Mouse (Mus musculus) liver, embryonic 15.5 days (tissue): ENCODE data around the gene Dnaja3. TPM values are rescaled to one million over a fixed set of nuclear protein-coding genes. Genes with fewer than 3 reads are reported as not detected.

Experiments
- ATAC-seq: fragments of 200-750 bp; cut with Nextera tagmentation; 2 replicates; pipeline ENCODE4 v1.8.0; 2017; ENCODE audit warnings: moderate number of reproducible peaks, mild to moderate bottlenecking, moderate library complexity; ENCODE audit not compliant: insufficient read depth
- H3K27ac ChIP-seq: fragments of 300-500 bp; sonication (generic); replicated peaks from 2 replicates; pipeline ENCODE4 v1.5.1; 2015; ENCODE audit warnings: mild to moderate bottlenecking, inconsistent platforms
- H3K27me3 ChIP-seq: fragments of 300-500 bp; sonication (generic); 2 replicates; pipeline ENCODE4 v1.6.1; 2015; ENCODE audit warnings: mild to moderate bottlenecking, inconsistent platforms
- H3K36me3 ChIP-seq: fragments of 300-500 bp; sonication (generic); replicated peaks from 2 replicates; pipeline ENCODE4 v1.6.1; 2015; ENCODE audit warnings: moderate library complexity, mild to moderate bottlenecking, inconsistent platforms
- H3K4me1 ChIP-seq: fragments of 300-500 bp; sonication (generic); replicated peaks from 2 replicates; pipeline ENCODE4 v1.6.1; 2015; ENCODE audit warnings: inconsistent platforms
- H3K4me2 ChIP-seq: fragments of 300-500 bp; sonication (generic); 2 replicates; pipeline ENCODE4 v1.6.1; 2015; ENCODE audit warnings: moderate library complexity, mild to moderate bottlenecking, inconsistent platforms
- H3K4me3 ChIP-seq: fragments of 300-500 bp; sonication (generic); replicated peaks from 2 replicates; pipeline ENCODE4 v1.5.1; 2015; ENCODE audit warnings: mild to moderate bottlenecking, inconsistent platforms
- H3K9ac ChIP-seq: fragments of 300-500 bp; sonication (generic); 2 replicates; pipeline ENCODE4 v1.6.1; 2015; ENCODE audit warnings: moderate library complexity, mild to moderate bottlenecking, inconsistent platforms
- H3K9me3 ChIP-seq: fragments of 300-500 bp; sonication (generic); replicated peaks from 2 replicates; pipeline ENCODE4 v1.6.1; 2016; ENCODE audit warnings: inconsistent platforms
- WGBS: fragments of 180-500 bp; shearing (Covaris S2); methylation state at CpG from one replicate; pipeline ENCODE4 v1.1.7; 2015; ENCODE audit warnings: mixed read lengths; ENCODE audit not compliant: insufficient replicate concordance; 5-methylcytosine and 5-hydroxymethylcytosine counted together
- polyA plus RNA-seq: library from polyadenylated mRNA; unstranded; fragments of >200 nt; fragmentation: Nextera tagmentation; extraction: Ambion mirVana; gene quantifications from 2 replicates; pipeline ENCODE4 v1.2.1, GENCODE M21; 2015

The Dnaja3 gene
- 45.7 and 50.1 TPM in 2 replicates for polyA plus RNA-seq

DNA sequence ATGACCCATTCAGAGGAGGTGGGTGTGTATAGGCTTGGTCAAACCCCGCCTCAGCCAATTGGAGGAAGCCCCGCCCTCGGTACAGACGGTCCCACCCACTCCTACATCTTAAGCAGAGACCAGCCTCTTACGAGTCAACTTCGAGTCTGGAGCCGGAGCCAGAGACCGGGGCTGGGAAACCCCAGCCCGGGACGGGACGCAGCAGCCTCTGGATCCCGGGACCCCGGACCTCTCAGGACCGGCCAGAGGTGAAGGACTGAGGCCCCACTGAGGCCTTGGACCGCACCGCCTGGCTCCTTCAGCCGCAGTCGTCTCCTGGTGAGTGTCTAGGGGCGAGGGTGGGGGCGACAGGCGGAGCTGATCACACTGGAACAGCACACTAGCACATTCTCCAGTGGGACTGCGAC lies at the start of gene Dnaja3, which contains the start of gene Vasn:
Gene Dnaja3 (plus strand): TSS at position 159 of the 407 bp plus-strand sequence.
Gene Vasn (plus strand): TSS at position 111 of the 407 bp plus-strand sequence.
- H3K36me3 ChIP-seq, result peaks cover 14% of the 10 kb centered on the region
- peaks cover 43% of the 10 kb centered on the region for H3K4me1 ChIP-seq
- H3K27me3 ChIP-seq, result no peaks in the 10 kb centered on the region
- peak within 1 kb of the TSS; percentile 94 for H3K4me2 ChIP-seq
- peak within 1 kb of the TSS; percentile 54 for H3K9ac ChIP-seq
- H3K4me3 ChIP-seq, result peak within 1 kb of the TSS; percentile 61
- no peaks in the 10 kb centered on the region for H3K9me3 ChIP-seq
- H3K27ac ChIP-seq, result peak within 1 kb of the TSS; percentile 75
- peak; percentile 91 for ATAC-seq
- under 1% methylated on average over 22 of the region's 22 CpGs for WGBS

DNA sequence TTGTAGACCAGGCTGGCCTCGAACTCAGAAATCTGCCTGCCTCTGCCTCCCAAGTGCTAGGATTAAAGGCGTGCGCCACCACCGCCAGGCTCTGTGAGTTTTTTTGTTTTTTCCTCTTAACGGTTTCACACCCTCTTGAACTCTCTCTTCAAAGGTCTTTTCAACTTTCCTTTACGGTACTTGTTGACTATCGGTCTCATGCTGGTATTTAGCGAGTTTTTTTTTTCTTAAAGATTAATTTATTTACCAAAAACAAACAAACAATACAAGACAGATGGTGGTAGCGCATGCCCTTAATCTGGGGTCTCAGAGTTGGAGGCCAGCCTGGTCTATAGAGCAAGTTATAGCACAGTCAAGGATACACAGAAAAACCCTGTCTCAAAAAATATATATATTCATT lies 49.6 kb upstream of the Dnaja3 start:
- Histone ChIP-seq H3K4me3 (no peak overlapping the region), H3K9me3 (no peaks in the 10 kb centered on the region), H3K4me1 (peaks cover 42% of the 10 kb centered on the region), H3K9ac (no peak overlapping the region), H3K4me2 (no peak overlapping the region), H3K36me3 (0 out of 2 replicates have a peak, but pooled peaks cover 4% of the 10 kb centered on the region), H3K27me3 (peaks cover 41% of the 10 kb centered on the region), H3K27ac (no peak overlapping the region)
- 83% methylated on average over 9 of the region's 9 CpGs for WGBS
- ATAC-seq, result no peak

DNA sequence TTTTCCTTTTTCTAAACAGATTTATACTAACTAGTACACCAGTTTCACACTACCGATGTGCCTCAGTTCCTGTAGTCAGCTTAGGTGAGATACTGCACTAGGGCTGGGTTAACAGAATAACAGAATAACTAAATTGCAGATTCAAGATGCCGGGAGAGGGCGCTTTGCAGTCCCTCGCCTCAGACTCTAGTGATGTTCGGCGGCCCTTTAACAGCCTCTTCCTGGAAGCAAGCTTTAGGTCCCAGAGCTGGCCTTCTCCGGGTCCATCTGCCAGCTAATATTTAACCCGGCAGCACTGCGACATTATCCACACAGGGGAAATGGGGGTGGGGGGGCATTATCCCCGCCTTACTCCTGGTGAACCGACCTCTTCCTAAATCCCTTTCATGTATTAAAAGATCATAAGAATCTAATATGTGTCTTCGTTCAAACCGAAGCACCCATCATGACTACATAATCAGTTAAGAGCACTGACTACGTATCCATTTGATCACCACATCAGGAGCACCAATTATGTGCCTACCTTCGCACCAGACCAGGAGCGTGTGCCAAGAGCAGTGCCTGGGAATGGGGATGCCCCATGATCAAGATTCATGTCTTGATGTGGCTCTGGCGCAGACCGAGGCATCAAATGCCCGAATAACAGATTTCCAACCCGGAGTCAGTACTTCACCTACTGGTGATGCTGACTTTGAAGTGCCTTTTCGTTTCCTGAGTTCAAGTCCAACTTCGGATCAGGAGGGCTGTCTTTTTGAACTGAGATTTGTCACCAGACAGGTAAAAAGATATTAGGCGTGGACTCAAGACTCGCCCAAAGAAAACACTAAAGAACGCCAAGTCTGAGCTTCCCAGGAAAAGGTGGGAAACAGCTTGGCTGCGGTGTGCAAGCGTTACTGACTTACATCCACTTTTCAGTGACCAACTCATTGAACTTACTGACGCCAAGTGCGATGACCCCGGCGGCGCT lies 46.6 kb upstream of the Dnaja3 start:
- Histone ChIP-seq H3K4me1 (peaks cover 33% of the 10 kb centered on the region), H3K4me2 (peak overlapping the region; percentile 69), H3K27me3 (peaks cover 69% of the 10 kb centered on the region), H3K9ac (no peak overlapping the region), H3K4me3 (peak overlapping the region; percentile 60), H3K27ac (peak overlapping the region; percentile 42), H3K36me3 (0 out of 2 replicates have a peak, but pooled peaks cover 4% of the 10 kb centered on the region), H3K9me3 (no peaks in the 10 kb centered on the region)
- 24% methylated on average over 32 of the region's 32 CpGs for WGBS
- peak; percentile 17; the same call in 1 of the 2 replicates for ATAC-seq

DNA sequence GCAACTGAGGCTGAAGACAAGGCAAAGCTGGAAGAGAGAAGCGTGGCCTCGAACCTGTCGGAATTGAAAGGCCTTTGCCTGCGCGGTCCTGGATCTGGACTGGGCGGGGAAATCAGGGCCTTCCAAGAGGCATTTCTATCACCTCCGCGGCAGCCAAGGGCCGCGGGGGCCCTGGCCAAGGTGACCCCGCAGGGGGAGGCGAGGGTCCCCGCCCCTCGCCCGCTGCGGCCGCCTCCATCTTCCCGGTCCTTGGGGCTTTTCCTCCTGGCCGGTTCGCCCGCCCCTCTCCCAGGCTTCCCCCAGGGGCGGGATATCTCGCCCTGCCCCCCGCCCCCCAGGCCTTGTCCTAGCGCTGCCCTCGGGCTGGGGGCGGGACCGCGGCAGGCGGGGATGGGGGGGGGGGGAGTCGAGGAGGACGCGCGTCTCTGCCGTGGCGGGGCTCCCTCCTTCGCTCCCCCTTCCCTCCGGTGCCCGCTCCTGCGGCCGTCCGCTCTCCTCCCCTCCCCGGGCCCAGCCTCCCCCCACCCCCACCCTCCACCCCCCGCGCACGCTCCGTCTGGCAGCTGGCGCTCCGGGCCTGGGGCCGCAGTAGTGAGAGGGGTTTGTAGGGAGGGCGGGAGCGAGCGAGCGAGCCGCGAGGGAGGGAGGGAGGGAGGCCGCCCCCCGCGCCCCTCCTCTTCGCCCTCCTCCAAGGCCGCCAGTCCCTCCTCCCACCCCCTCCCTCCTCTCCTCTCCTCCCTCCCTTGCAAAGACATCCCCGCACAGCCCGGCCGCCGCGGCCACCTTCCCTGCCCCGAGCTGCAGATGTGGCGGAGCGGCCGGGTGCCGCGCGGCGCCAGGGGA lies 45.6 kb upstream of the Dnaja3 start, which contains the start of gene Glis2:
Gene Glis2 (plus strand): TSS at position 743 of the 843 bp plus-strand sequence.
- 3% methylated on average over 38 of the region's 74 CpGs for WGBS

DNA sequence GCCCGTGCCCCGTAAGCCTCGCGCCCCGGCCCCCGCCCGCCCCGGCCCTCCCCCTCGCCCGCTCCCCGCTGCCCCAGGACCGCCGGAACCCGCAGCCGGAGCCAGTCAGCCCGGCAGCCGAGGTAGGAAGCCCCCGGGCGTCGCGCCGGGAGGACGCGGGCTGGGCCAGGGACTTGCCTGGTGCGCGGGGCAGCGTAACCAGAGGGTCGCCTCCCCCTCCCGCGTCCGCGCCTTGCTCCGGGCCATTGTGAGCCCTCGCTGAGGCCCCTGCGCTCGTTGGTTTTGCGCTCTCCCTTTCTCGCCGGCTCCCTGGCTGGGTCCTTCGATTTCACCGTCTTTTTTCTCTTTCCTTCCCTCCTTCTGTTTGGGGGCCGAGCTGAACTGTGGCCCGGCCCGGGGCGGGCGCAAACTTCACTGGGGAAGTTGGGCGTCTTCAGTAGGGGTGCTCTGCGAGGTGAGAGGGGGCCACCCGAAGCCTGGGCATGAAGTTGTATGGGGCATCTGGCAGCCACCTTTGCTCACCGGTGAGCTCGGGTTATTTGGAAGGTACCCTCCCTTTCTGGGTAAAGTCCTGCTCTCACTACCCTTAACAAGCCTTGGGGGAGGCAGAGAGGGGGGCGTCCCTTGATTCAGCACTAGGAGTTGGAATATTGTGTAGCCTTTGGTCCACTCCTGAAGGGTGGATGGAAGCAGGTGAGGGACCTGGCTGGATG lies 44.8 kb upstream of the Dnaja3 start:
- Histone ChIP-seq H3K4me2 (peak overlapping the region; percentile 69), H3K4me1 (peaks cover 40% of the 10 kb centered on the region), H3K9me3 (no peaks in the 10 kb centered on the region), H3K36me3 (0 out of 2 replicates have a peak, but pooled peaks cover 4% of the 10 kb centered on the region), H3K27me3 (peaks cover 69% of the 10 kb centered on the region), H3K27ac (peak overlapping the region; percentile 51; the same call in 1 of the 2 replicates), H3K4me3 (peak overlapping the region; percentile 60), H3K9ac (peak overlapping the region; percentile 45)
- no peak for ATAC-seq
- 1% methylated on average over 51 of the region's 52 CpGs for WGBS

More for the DNA sequence above, 45.6 kb upstream of the Dnaja3 start, which contains the start of gene Glis2:
- Histone ChIP-seq H3K4me2 (peak within 1 kb of the TSS; percentile 69), H3K27me3 (peaks cover 69% of the 10 kb centered on the region), H3K27ac (peak within 1 kb of the TSS; percentile 51), H3K4me3 (peak within 1 kb of the TSS; percentile 60), H3K9me3 (no peaks in the 10 kb centered on the region), H3K4me1 (peaks cover 39% of the 10 kb centered on the region), H3K9ac (peak within 1 kb of the TSS; percentile 45), H3K36me3 (0 out of 2 replicates have a peak, but pooled peaks cover 4% of the 10 kb centered on the region)
- ATAC-seq, result peak; percentile 69

DNA sequence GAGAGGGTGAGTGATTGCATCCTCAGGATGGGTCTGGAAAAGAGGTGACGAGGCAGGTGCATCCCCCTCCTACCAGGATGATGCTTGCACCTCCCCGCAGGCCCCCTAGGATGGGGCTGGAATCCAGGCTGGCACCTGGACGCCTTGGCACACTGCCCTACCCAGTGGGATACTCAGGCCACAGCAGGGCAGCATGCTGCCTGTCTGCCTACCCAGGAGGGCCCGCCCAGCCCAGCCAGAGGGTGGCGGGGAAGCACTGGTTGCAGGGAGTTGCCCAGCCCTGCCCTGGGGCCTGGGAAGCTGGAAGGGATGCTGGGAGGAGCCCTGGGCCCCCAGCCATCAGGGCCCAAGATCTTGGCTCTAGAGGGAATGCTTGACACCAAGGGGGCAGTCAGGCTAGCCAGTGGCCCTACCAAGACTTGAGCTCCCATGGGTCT lies 44.2 kb upstream of the Dnaja3 start:
- H3K4me3 ChIP-seq, result peak overlapping the region; percentile 60
- H3K27me3 ChIP-seq, result peaks cover 69% of the 10 kb centered on the region
- peak overlapping the region; percentile 69 for H3K4me2 ChIP-seq
- H3K9ac ChIP-seq, result no peak overlapping the region
- no peaks in the 10 kb centered on the region for H3K9me3 ChIP-seq
- WGBS, result 30% methylated on average over 5 of the region's 5 CpGs
- no peak overlapping the region for H3K27ac ChIP-seq
- H3K4me1 ChIP-seq, result peaks cover 45% of the 10 kb centered on the region
- 0 out of 2 replicates have a peak, but pooled peaks cover 2% of the 10 kb centered on the region for H3K36me3 ChIP-seq
- no peak; the same call in 1 of the 2 replicates for ATAC-seq

DNA sequence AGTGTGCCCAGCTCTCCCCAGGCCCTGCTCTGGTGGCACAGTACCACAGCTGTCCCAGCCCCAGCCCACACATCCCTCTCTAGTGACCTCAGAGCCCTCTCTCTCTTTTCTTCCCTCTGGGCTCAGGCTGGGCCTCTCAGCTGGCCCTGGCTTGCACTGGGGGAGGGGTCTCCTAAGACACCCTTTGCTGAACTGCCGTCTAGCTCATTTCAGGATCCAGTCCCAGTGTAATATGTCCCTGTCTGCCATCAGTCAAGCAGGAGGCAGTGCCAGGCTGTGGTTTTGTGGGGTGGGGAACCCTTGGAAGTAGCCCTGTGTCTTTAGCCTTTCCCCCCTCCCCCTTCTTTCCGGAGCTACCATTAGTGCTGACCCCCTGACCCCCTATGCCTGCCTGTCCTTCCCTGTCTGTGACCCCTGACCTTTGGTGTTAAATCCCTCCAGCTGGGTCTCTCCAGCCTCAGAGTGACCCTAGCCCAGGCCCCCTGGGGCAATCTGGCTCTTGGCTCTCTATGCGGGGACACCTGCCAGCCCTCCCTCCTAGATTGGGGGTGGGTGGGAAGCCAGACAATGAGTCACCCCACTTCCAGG lies 43.6 kb upstream of the Dnaja3 start:
- H3K9ac ChIP-seq, result 0 out of 2 replicates have a peak overlapping the region, but pooled peaks have one; percentile 8

DNA sequence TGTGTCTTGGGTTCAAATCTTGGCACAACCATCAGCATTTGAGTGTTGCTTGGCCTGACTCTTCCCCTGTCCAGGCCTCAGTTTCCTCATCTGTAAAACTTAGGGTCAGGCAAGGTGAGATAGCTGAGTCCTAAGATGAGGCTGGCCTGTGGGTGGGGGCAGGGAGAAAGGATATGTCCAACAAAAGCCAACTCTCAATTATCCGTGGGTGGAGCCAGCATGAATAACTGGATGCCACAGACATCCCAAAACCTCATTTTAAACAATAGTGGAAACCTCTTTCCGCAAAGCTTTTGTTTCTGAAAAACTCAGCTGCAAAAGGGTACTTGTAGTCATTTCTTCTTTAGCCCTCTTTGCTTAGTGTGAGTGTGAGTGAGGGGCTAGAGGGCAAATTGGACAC lies 43.0 kb upstream of the Dnaja3 start:
- Histone ChIP-seq H3K9ac (no peak overlapping the region), H3K27me3 (peaks cover 61% of the 10 kb centered on the region), H3K4me2 (no peak overlapping the region), H3K4me3 (no peak overlapping the region), H3K9me3 (no peaks in the 10 kb centered on the region), H3K36me3 (no peaks in the 10 kb centered on the region), H3K4me1 (peaks cover 56% of the 10 kb centered on the region), H3K27ac (no peak overlapping the region)
- 56% methylated on average over 2 of the region's 2 CpGs for WGBS
- no peak for ATAC-seq

More for the DNA sequence above, 43.6 kb upstream of the Dnaja3 start:
- Histone ChIP-seq H3K4me2 (peak overlapping the region; percentile 69), H3K36me3 (no peaks in the 10 kb centered on the region), H3K27me3 (peaks cover 65% of the 10 kb centered on the region), H3K9me3 (no peaks in the 10 kb centered on the region), H3K27ac (no peak overlapping the region), H3K4me1 (peaks cover 52% of the 10 kb centered on the region), H3K4me3 (peak overlapping the region; percentile 60; the same call in 1 of the 2 replicates)
- whole genome bisulfite sequencing, result 53% methylated on average over 3 of the region's 3 CpGs
- ATAC-seq, result no peak

DNA sequence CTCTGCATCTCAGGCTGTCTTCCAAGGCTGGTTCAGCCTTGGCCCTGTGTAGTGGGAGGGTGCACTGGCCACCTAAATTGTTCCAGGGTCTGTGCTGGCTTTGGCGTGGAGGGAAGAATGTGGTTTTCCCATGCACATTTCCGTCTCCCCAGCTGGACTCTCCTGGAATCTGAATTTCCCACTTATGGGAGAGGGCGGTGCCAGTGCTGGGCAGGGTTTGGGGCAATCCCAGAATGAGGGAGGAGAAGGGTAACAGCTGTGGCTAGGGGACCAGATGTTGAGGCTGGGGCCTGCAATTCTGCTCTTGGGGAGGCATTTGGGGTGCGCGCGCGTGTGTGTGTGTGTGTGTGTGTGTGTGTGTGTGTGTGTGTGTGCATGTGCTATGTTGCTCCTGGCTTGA lies 42.5 kb upstream of the Dnaja3 start:
- Histone ChIP-seq H3K36me3 (no peaks in the 10 kb centered on the region), H3K4me3 (no peak overlapping the region), H3K27me3 (peaks cover 57% of the 10 kb centered on the region), H3K9me3 (no peaks in the 10 kb centered on the region), H3K4me1 (peaks cover 60% of the 10 kb centered on the region), H3K4me2 (no peak overlapping the region), H3K27ac (no peak overlapping the region), H3K9ac (no peak overlapping the region)
- ATAC-seq, result no peak
- WGBS, result 72% methylated on average over 7 of the region's 7 CpGs

DNA sequence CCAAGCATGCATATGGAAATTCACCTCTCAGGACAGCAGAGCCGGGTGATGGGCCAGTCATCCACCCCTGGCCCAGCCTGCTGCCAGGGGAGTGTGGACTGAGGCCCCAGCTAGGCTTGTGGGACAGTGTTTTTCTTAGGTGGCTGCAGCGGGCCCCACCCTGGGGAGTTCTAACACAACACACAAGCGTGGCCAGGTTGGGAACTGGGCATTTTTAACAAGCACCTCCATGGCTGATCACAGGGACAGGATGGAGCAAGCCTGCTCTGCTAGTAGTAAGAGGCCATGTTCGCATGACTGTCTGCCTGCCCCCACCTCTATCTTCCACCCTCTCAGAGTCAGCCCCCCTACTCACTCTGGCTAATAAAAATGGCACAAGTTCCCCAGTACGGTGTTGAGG lies 41.7 kb upstream of the Dnaja3 start:
- Histone ChIP-seq H3K27ac (no peak overlapping the region), H3K27me3 (peaks cover 49% of the 10 kb centered on the region), H3K9me3 (no peaks in the 10 kb centered on the region), H3K4me3 (no peak overlapping the region), H3K4me2 (no peak overlapping the region), H3K9ac (no peak overlapping the region), H3K36me3 (no peaks in the 10 kb centered on the region), H3K4me1 (peaks cover 66% of the 10 kb centered on the region)
- ATAC-seq, result no peak
- WGBS, result 63% methylated on average over 5 of the region's 5 CpGs
